Mouse (Mus musculus) megakaryocyte, adult 5-6 weeks (primary cell): ENCODE data around the gene Olfr1415. TPM values are rescaled to one million over a fixed set of nuclear protein-coding genes. Genes with fewer than 3 reads are reported as not detected.
A peak's percentile ranks its signal among the peaks of the same experiment; 100 is the strongest.
"Not testable (repeated sequence)": the region's sequence is repeated elsewhere in the genome, so short reads cannot be mapped to it uniquely, and the experiment has no call there.

Experiments used
- ATAC-seq: 2 replicates; pipeline ENCODE4 v1.8.0; 2016; ENCODE audit warnings: mild to moderate bottlenecking, inconsistent platforms; ENCODE audit not compliant: poor library complexity, severe bottlenecking
- total RNA-seq, 2 experiments: library from RNA; stranded (forward) in 1 of 2; stranded (reverse) in 1 of 2; fragments of 153-499, 151-499 nt in 1 of 2; fragments of 221-1000, 200-1000 nt in 1 of 2; gene quantifications; 2 replicates each; pipeline versions ENCODE4 v1.2.3 to v1.2.4; 2015 to 2017

The Olfr1415 gene
- total RNA-seq (2015): not detected in 2 replicates
- not detected in 2 replicates for total RNA-seq (2017)

GRCm38 (mm10) chr1:92496001-92496400 is at the start of gene Olfr1415:
Gene Olfr1415 (minus strand): TSS chr1:92496101.
- no peak for ATAC-seq

DNA sequence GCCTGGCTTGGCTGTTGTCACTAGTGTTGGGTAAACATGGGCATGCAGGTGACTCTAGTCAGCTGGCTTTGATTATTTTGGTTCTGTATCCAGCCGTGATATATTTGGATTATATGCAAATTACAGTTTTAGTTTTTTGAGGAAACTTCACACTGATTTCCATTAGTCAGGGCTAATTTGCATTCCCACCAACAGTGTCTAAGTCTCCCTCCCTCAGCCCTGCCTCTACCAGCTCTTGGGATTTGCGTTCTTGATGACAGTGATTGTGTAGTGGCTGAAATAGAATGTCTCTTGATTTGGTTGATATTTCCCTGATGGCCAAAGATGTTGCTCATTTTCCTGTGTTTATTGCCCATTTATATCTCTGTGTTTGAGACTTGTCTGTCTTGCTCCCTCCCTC is 43.2 kb upstream of the Olfr1415 start:
- no peak for ATAC-seq

GRCm38 (mm10) chr1:92536972-92537371 is 41.1 kb upstream of the Olfr1415 start:
- no peak for ATAC-seq

DNA sequence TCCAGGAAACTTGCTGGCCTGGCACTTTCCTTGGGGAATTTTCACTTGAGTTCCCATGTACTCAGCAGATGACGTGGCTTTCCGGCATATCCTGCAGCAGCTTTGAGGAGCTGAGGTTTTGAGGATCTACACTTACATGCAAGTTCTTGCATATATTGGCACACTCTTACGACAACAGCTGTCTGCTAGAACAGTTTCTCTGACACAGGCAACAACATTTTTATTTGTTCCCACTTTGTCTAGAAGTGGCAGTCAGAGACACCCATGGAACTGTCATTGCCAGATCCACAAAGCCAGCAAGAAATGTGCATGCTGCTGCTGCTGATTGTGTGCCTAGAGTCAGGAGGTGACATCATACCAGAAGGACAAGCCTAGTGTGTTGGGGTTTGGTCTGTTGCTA is 27.9 kb upstream of the Olfr1415 start:
- no peak for ATAC-seq

- no peak for ATAC-seq
Measured at GRCm38 (mm10) chr1:92521376-92521775, 25.5 kb upstream of the Olfr1415 start.

DNA sequence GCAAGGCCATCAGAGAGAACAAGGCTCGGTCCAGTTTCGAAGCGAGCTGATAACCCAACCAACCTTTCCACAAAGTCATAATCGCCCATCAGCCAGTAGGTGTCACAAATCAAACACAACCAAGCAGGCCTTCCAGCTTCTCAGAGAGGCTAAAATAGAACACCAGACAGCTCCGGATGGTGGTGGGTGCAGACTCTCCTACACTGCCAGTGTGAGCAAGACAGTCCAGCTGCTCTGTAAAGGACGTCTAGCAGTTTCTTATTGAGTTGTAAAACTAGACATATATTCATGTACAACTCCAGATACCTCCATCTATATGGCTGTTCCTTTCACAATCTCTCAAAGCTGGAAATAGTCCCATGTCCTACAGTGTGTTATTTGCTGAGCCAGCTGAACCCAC is 23.1 kb upstream of the Olfr1415 start:
- ATAC-seq: no peak

- ATAC-seq: no peak
Measured at GRCm38 (mm10) chr1:92518561-92518960, 22.7 kb upstream of the Olfr1415 start, which contains the start of gene Olfr1414. Gene Olfr1414 (minus strand): TSS chr1:92518661.

DNA sequence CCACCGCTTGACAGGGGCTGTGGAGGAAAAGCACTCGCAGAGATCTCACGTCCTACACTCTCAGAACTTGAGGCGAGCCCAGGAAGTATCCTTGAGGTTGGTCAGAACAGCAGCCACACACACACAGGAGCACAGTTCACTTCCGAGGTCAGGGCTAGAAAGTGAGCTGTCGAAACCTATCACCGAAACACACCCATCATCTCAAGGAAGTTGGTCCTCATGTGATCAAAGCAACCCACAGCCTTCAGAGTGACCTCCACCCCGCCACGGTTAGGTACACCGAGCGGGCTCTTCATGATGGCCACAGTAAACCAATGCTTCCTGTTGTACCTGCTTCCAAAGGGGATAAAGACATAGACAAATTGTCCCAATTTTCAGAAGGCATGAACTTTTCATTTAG is 19.5 kb upstream of the Olfr1415 start:
- no peak for ATAC-seq

DNA sequence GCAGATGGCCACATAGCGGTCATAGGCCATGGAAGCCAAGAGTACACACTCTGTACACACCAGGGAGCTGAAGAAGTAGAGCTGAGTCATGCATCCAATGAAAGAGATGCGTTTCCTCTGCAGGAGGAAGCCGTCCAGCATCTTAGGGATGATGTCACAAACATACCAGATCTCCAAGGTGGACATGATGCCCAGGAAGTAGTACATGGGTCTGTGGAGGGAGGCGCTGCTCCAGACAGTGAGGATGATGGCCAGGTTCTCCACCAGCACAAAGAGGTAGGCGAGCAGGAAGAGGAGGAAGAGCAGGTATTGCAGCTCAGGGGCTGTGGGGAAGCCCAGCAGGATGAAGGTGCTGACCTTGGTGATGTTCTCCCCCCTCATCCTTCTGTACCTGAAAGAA is 15.7 kb upstream of the Olfr1415 start:
- not testable (repeated sequence) for ATAC-seq

GRCm38 (mm10) chr1:92485013-92485412 is 10.9 kb downstream of the Olfr1415 start, which contains the start of gene Olfr1416:
Gene Olfr1416 (minus strand): TSS chr1:92485113.
- ATAC-seq: no peak

DNA sequence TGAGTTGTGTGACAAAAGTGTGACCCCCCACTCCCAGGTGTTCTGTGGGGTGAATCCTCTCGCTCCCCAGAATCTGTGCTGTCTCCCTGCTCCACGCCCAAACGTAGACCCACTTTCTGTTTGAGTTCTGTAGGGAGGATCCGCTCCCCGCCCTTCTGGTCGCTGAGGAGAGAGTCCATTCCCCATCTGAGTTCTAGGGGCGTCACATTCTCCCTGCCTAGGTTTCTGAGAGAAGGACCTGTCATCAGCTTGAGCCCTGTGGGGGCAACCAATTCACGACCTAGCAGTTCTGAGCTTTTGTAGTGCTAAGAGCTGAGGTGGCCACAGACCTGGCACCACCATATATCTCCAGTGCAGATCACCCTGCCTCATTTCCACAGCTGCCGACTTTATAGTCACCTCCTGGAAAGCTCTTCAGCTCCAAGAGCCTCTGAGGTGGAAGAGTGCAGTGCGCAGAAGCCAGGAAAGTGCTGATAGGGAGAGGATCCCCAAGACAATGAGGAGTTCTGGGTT is 21.8 kb downstream of the Olfr1415 start:
- peak; percentile 65 for ATAC-seq

- ATAC-seq: peak; percentile 93
Measured at GRCm38 (mm10) chr1:92473165-92474041, 22.5 kb downstream of the Olfr1415 start, which contains the start of gene Ndufa10. Gene Ndufa10 (minus strand): TSS chr1:92473860.

- ATAC-seq: peak; percentile 16; the same call in 1 of the 2 replicates
Measured at GRCm38 (mm10) chr1:92468891-92469290, 27.0 kb downstream of the Olfr1415 start.

- ATAC-seq: no peak
Measured at GRCm38 (mm10) chr1:92458416-92458815, 37.5 kb downstream of the Olfr1415 start.

DNA sequence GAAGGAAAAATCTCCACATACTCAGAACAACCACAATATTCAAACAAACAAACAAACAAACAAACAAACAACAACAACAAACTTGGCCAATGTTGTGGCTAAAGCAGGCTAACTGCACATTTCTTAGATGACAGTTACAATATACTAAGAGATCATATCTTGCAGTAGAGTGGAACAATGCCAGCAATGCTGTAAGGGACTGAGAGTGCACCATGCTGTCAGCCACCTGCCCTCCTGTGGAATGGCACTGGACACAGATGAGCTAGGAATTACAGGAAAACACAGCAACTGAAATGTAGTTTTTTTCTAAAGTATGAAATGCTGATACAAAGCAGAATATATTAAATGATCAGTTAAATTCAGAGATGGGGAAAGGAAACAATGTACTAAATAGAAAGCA is 38.1 kb downstream of the Olfr1415 start:
- no peak for ATAC-seq

DNA sequence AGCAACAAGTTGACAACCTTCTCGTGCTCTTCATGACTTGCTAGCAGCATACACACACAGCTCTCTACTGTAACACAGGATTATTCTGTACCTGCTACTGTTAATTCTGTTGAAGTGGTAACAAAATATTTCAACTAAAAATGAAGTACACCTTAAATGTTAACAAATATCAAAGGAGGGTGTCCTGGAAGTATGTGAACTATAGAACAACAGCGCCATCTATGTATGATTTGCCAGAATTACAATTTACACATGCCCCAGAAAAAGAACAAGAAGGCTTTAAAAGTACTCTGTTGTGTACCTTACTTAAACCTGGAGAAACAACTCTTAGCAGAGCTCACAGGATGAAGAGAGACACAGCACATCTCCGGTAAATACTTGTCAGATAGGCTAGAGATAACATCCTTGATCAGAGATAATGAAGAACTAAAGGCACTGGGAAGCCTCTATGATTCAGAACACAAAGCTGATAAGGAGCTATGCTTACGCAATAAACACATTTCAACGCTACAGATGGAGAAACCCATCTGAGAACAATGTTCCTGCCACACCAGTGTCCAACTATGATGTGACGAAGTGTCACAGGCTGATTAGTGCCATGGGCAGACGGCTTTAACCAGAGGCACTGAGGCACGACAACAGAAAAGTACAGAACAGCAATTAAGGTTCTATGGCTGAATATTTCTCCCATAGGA is 42.0 kb downstream of the Olfr1415 start:
- ATAC-seq: peak; percentile 64

GRCm38 (mm10) chr1:92448293-92448692 is 47.6 kb downstream of the Olfr1415 start:
- ATAC-seq: no peak

GRCm38 (mm10) chr1:92441453-92442063 is 54.3 kb downstream of the Olfr1415 start:
- ATAC-seq: peak; percentile 47; the same call in 1 of the 2 replicates

- no peak for ATAC-seq
Measured at GRCm38 (mm10) chr1:92440066-92440750, 55.7 kb downstream of the Olfr1415 start.
